Mouse (Mus musculus) stomach, postnatal 0 days (tissue): ENCODE measurements at regions not wholly inside any gene's neighbourhood (a gene's known extent, or its start where the extent isn't known, plus 50 kb on each side); places are given as distances from the start of the nearest gene placed in this dataset.

ENCODE experiments used
- CTCF ChIP-seq: IDR thresholded peaks from 2 replicates; pipeline ENCODE4 v1.5.1; 2016; ENCODE audit warnings: antibody characterized with exemption, low read depth, mild to moderate bottlenecking, moderate library complexity
- EP300 ChIP-seq: optimal IDR thresholded peaks from 2 replicates; pipeline ENCODE3; 2016; ENCODE audit warnings: antibody characterized with exemption

DNA sequence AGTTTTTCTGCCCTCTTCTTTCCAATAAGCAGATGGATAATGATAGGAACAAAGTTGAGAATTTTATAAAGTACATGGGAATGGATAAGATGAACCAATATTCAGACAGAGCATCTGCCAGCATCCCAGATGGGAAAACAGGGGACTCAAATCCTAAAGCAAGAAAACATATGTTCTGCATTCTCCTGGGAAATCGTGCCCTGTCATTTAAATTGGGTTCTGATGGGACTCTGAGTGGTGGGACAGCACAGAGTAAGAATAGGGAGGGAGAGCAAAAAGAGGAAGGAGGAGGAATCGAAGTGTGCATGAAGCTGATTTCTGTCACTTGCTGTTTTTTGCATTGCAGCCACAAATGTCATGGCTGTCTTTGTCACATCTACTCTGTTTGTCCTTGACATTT is 362.4 kb downstream of the Slc16a7 start:
- no peak for TF ChIP-seq CTCF
- no peak for TF ChIP-seq EP300
